Mouse (Mus musculus) MEL (cell line): ENCODE results near the gene Med21. TPM values are rescaled to one million over a fixed set of nuclear protein-coding genes. Genes with fewer than 3 reads are reported as not detected.

Experiments used
- DNase-seq: peaks from one replicate; pipeline ENCODE4 v3.0.0; 2011; ENCODE audit warnings: low read depth, low spot score
- H3K27ac ChIP-seq: 2 replicates; pipeline ENCODE4 v1.5.1; 2012; ENCODE audit warnings: low read depth, mild to moderate bottlenecking, control low read depth, low read length, moderate library complexity; ENCODE audit not compliant: control insufficient read depth
- H3K27me3 ChIP-seq, 2 experiments: fragments of 150-350 bp in 1 of 2; sonication (generic) in 1 of 2; 2 replicates each; pipeline ENCODE4 v1.6.1; 2012; ENCODE audit warnings: low read length in 2 of 2, mild to moderate bottlenecking in 2 of 2, improper control_type of control experiment in 1 of 2, moderate library complexity in 1 of 2; ENCODE audit not compliant: insufficient read depth in 2 of 2, control insufficient read depth in 1 of 2
- H3K36me3 ChIP-seq, 2 experiments: 2 replicates each; pipeline ENCODE4 v1.6.1; 2012 to 2014; ENCODE audit warnings: low read length in 2 of 2, improper control_type of control experiment in 1 of 2, inconsistent platforms in 1 of 2, mild to moderate bottlenecking in 1 of 2; ENCODE audit not compliant: insufficient read depth in 2 of 2, control insufficient read depth in 1 of 2
- H3K4me1 ChIP-seq, 2 experiments: fragments of 150-350 bp in 1 of 2; sonication (generic) in 1 of 2; 2 replicates each; pipeline ENCODE4 v1.6.1; 2012; ENCODE audit warnings: low read length in 2 of 2, improper control_type of control experiment in 1 of 2, mild to moderate bottlenecking in 1 of 2; ENCODE audit not compliant: insufficient read depth in 2 of 2, control insufficient read depth in 1 of 2
- H3K4me3 ChIP-seq, 2 experiments: fragments of 150-350 bp in 1 of 2; sonication (generic) in 1 of 2; 2 replicates each; pipeline ENCODE4 v1.5.1; 2012; ENCODE audit warnings: low read depth in 2 of 2, low read length in 2 of 2, mild to moderate bottlenecking in 2 of 2, moderate library complexity in 2 of 2, control low read depth in 1 of 2, improper control_type of control experiment in 1 of 2; ENCODE audit not compliant: control insufficient read depth in 1 of 2, insufficient read depth in 1 of 2
- H3K79me2 ChIP-seq: 2 replicates; pipeline ENCODE4 v1.6.1; 2012; ENCODE audit warnings: mild to moderate bottlenecking, low read length, moderate library complexity; ENCODE audit not compliant: control insufficient read depth, poor library complexity, insufficient read depth
- H3K9ac ChIP-seq: 2 replicates; pipeline ENCODE4 v1.6.1; 2012; ENCODE audit warnings: low read depth, mild to moderate bottlenecking, control low read depth, low read length, moderate library complexity; ENCODE audit not compliant: control insufficient read depth, poor library complexity, severe bottlenecking
- H3K9me3 ChIP-seq: fragments of 150-350 bp; sonication (generic); replicated peaks from 2 replicates; pipeline ENCODE4 v1.6.1; 2012; ENCODE audit warnings: mild to moderate bottlenecking, low read length, improper control_type of control experiment, moderate library complexity; ENCODE audit not compliant: insufficient read depth
- CHD2 ChIP-seq: IDR thresholded peaks from 2 replicates; pipeline ENCODE4 v1.6.1; 2011; ENCODE audit warnings: low read length, improper control_type of control experiment
- CTCF ChIP-seq, 3 experiments: IDR thresholded peaks in 2 of 3; conservative IDR thresholded peaks in 1 of 3; 2 replicates each; pipeline ENCODE4 v1.5.1; 2011 to 2012; ENCODE audit warnings: low read length in 3 of 3, low read depth in 2 of 3, mild to moderate bottlenecking in 2 of 3, improper control_type of control experiment in 1 of 3, inconsistent platforms in 1 of 3, mixed read lengths in 1 of 3, moderate library complexity in 1 of 3; ENCODE audit not compliant: control insufficient read depth in 1 of 3, insufficient read depth in 1 of 3, poor library complexity in 1 of 3, severe bottlenecking in 1 of 3
- GATA1 ChIP-seq: IDR thresholded peaks from 2 replicates; pipeline ENCODE4 v1.6.1; 2011; ENCODE audit warnings: low read depth, low read length, improper control_type of control experiment
- HCFC1 ChIP-seq: IDR thresholded peaks from 2 replicates; pipeline ENCODE4 v1.6.1; 2012; ENCODE audit warnings: low read depth, mild to moderate bottlenecking, inconsistent platforms, low read length, improper control_type of control experiment, moderate library complexity
- JUND ChIP-seq: IDR thresholded peaks from 2 replicates; pipeline ENCODE4 v1.6.1; 2011; ENCODE audit warnings: low read depth, mild to moderate bottlenecking, improper control_type of control experiment, low read length
- MAFK ChIP-seq: IDR thresholded peaks from 2 replicates; pipeline ENCODE4 v1.6.1; 2011; ENCODE audit warnings: low read depth, mild to moderate bottlenecking, low read length, improper control_type of control experiment, borderline replicate concordance
- MAX ChIP-seq: IDR thresholded peaks from 2 replicates; pipeline ENCODE4 v1.6.1; 2011; ENCODE audit warnings: low read length, improper control_type of control experiment
- MAZ ChIP-seq: IDR thresholded peaks from 2 replicates; pipeline ENCODE4 v1.6.1; 2012; ENCODE audit warnings: low read depth, mild to moderate bottlenecking, inconsistent platforms, low read length, improper control_type of control experiment
- MEF2A ChIP-seq: IDR thresholded peaks from 2 replicates; pipeline ENCODE4 v1.6.1; 2014; ENCODE audit warnings: low read depth, mild to moderate bottlenecking, inconsistent platforms, low read length, improper control_type of control experiment; ENCODE audit not compliant: poor library complexity, insufficient replicate concordance, severe bottlenecking; ENCODE audit errors: extremely low read depth
- MXI1 ChIP-seq: IDR thresholded peaks from 2 replicates; pipeline ENCODE4 v1.6.1; 2011; ENCODE audit warnings: mild to moderate bottlenecking, low read depth, low read length, improper control_type of control experiment
- MYB ChIP-seq: IDR thresholded peaks from 2 replicates; pipeline ENCODE4 v1.6.1; 2011; ENCODE audit warnings: mild to moderate bottlenecking, low read depth, low read length, improper control_type of control experiment
- NELFE ChIP-seq: IDR thresholded peaks from 2 replicates; pipeline ENCODE4 v1.6.1; 2011; ENCODE audit warnings: low read depth, low read length, improper control_type of control experiment
- POLR2AphosphoS2 ChIP-seq: IDR thresholded peaks from 2 replicates; pipeline ENCODE4 v1.6.1; 2011; ENCODE audit warnings: low read length, improper control_type of control experiment
- RAD21 ChIP-seq: IDR thresholded peaks from 2 replicates; pipeline ENCODE4 v1.6.1; 2011; ENCODE audit warnings: mild to moderate bottlenecking, low read depth, low read length, improper control_type of control experiment
- RCOR1 ChIP-seq: IDR thresholded peaks from 2 replicates; pipeline ENCODE4 v1.6.1; 2012; ENCODE audit warnings: low read depth, mild to moderate bottlenecking, inconsistent platforms, low read length, improper control_type of control experiment
- SIN3A ChIP-seq: IDR thresholded peaks from 2 replicates; pipeline ENCODE4 v1.6.1; 2012; ENCODE audit warnings: low read length, improper control_type of control experiment, inconsistent platforms
- TCF12 ChIP-seq: IDR thresholded peaks from 2 replicates; pipeline ENCODE4 v1.6.1; 2014; ENCODE audit warnings: low read depth, mild to moderate bottlenecking, inconsistent platforms, low read length, improper control_type of control experiment, moderate library complexity
- UBTF ChIP-seq: IDR thresholded peaks from 2 replicates; pipeline ENCODE4 v1.6.1; 2012; ENCODE audit warnings: low read depth, mild to moderate bottlenecking, inconsistent platforms, low read length, improper control_type of control experiment, moderate library complexity, borderline replicate concordance; ENCODE audit not compliant: insufficient read depth
- USF1 ChIP-seq: IDR thresholded peaks from 2 replicates; pipeline ENCODE4 v1.6.1; 2014; ENCODE audit warnings: low read depth, mild to moderate bottlenecking, inconsistent platforms, low read length, improper control_type of control experiment, moderate library complexity
- ZKSCAN1 ChIP-seq: IDR thresholded peaks from 2 replicates; pipeline ENCODE4 v1.6.1; 2012; ENCODE audit warnings: low read depth, mild to moderate bottlenecking, inconsistent platforms, low read length, improper control_type of control experiment, moderate library complexity
- ZMIZ1 ChIP-seq: IDR thresholded peaks from 2 replicates; pipeline ENCODE4 v1.6.1; 2012; ENCODE audit warnings: low read depth, mild to moderate bottlenecking, inconsistent platforms, low read length, improper control_type of control experiment, moderate library complexity
- ZNF384 ChIP-seq: IDR thresholded peaks from 2 replicates; pipeline ENCODE4 v1.6.1; 2012; ENCODE audit warnings: low read depth, mild to moderate bottlenecking, inconsistent platforms, low read length, improper control_type of control experiment
- polyA plus RNA-seq, 2 experiments: library from polyadenylated mRNA; stranded (reverse) in 1 of 2; unstranded in 1 of 2; fragments of >175 nt in 1 of 2; fragments of >200 nt in 1 of 2; gene quantifications; 2 replicates each; pipeline versions ENCODE4 v1.2.1 to v1.2.4; 2012; ENCODE audit warnings: low replicate concordance in 2 of 2, low read depth in 1 of 2; ENCODE audit not compliant: insufficient read length in 2 of 2, insufficient read depth in 1 of 2, missing spikeins in 1 of 2
- total RNA-seq: library from RNA; depleted of rRNA; stranded (reverse); fragments of 300-350 nt; gene quantifications from 2 replicates; pipeline ENCODE4 v1.2.3, GENCODE M21; 2012

Med21 gene
- total and polyA plus RNA-seq, 3 experiments: 56.7 to 79.5 TPM; not detected in 1

DNA sequence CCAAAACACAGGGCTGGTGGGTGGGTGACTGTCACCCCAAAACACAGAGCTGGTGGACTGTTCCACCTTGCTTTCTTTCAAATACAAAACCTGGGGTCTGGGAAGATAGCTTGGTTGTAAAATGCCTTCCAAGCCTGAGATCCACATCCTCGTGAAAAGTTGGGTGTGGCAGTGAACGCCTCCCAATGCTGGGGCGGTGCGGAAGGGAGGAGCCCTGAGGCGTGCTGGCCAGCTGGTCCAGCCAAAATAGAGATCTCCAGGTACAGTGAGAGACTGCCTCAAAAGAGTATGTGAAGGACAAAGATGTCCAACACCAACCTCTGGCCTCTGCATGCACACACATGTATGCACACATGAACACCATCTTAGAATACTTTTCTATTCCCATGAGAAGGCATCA, 27.8 kb upstream of the Med21 start:
- Histone ChIP-seq H3K4me3 (no peak overlapping the region), H3K27ac (no peak overlapping the region), H3K4me1 (no peaks in the 10 kb centered on the region), H3K79me2 (no peaks in the 10 kb centered on the region), H3K36me3 (no peaks in the 10 kb centered on the region; a peak in 1 of 4 replicates), H3K9ac (no peak overlapping the region), H3K9me3 (no peaks in the 10 kb centered on the region), H3K27me3 (no peaks in the 10 kb centered on the region)
- DNase-seq: no peak
- TF ChIP-seq USF1 (no peak), ZNF384 (no peak), MYB (no peak), TCF12 (no peak), UBTF (no peak)

DNA sequence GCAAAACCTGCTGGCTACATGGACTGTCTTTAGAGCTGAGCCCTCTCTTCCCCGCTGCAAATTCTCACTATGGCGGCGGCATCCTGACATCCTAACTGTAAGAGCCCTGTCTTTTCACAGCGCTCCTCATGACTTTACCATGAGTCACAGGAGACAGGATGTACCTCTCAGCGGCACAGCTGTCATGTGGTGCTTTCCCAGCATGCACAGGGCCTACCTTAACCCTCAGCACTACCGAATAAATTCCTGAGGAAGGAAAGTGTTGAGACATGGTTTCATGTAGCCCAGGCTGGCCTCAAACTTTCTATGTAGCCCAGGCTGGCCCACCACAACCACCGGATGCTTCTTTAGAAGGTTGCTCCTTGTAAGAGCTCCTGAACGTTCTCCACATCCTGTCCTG, 26.5 kb upstream of the Med21 start:
- Histone ChIP-seq H3K36me3 (no peaks in the 10 kb centered on the region; a peak in 1 of 4 replicates), H3K27ac (no peak overlapping the region)

DNA sequence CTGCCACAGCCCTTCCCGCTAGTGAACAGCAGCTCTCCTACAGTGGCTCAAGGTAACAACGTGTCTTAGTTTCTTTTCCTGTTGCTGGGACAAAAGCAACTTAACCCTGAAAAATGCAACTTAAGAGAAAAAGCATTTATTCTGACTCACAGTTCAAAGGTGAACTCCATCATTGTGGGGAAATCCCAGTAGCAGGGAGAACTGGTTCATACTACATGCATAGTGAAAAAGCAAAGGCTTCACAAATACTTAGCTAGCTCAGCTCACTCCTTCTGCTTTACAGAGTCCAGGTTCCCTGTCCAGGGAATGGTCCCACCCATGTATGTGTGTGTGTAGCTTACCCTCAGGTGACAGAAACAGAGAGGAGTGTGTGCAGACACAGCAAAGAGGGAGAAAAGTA, 25.7 kb upstream of the Med21 start:
- Histone ChIP-seq H3K9ac (no peak overlapping the region), H3K79me2 (no peaks in the 10 kb centered on the region), H3K27me3 (no peaks in the 10 kb centered on the region), H3K27ac (no peak overlapping the region), H3K36me3 (no peaks in the 10 kb centered on the region; a peak in 1 of 4 replicates), H3K4me3 (no peak overlapping the region), H3K4me1 (no peaks in the 10 kb centered on the region), H3K9me3 (no peaks in the 10 kb centered on the region)
- TF ChIP-seq HCFC1 (no peak), TCF12 (no peak), MAX (no peak), RCOR1 (no peak), CTCF (IDR thresholded peaks at IDR 0.05 in 2 of 3, conservative IDR thresholded peaks at IDR 0.05 in 1 of 3; ENCODE audit: control insufficient read depth in 1 of 3, insufficient read depth in 1 of 3, low read depth in 2 of 3, low read length in 3 of 3, poor library complexity in 1 of 3, severe bottlenecking in 1 of 3) (no peak)
- no peak for DNase-seq

More for the DNA sequence above, 26.5 kb upstream of the Med21 start:
- Histone ChIP-seq H3K9ac (no peak overlapping the region), H3K9me3 (no peaks in the 10 kb centered on the region), H3K4me3 (no peak overlapping the region), H3K4me1 (no peaks in the 10 kb centered on the region)
- TF ChIP-seq SIN3A (no peak), MEF2A (no peak), MAFK (no peak), NELFE (no peak), MXI1 (no peak), ZMIZ1 (no peak), ZKSCAN1 (no peak), CHD2 (no peak), POLR2AphosphoS2 (no peak), JUND (no peak), RAD21 (no peak), GATA1 (no peak), MAZ (no peak)
- TF ChIP-seq, all 39 proteins: peak for 0
- Histone ChIP-seq H3K79me2 (no peaks in the 10 kb centered on the region), H3K27me3 (no peaks in the 10 kb centered on the region)
- no peak for DNase-seq
